Mouse (Mus musculus): ENCODE measurements around the gene Tgfbi.
A peak's percentile ranks its signal among the peaks of the same experiment; 100 is the strongest.

The Tgfbi gene

DNA sequence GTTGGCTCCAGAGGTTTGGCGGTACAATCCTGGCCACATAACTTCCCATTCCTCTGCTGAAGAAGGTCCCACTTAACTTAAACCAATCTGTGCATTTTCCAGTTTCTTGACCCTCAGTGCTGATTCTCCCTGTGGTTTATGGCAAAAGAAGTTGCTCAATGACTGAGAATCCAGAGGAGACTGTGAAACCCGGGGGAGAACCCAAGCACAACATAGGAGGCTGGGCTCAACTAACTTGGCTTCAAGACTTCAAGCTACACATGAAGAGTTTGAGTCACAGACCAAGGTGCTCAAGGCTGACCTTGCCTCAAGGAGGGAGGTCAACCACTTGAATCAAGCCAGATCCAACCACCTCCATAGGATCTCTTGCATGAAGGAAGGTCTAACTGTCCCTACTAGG is 9.8 kb upstream of the Tgfbi start:
- no peak for DNase-seq

DNA sequence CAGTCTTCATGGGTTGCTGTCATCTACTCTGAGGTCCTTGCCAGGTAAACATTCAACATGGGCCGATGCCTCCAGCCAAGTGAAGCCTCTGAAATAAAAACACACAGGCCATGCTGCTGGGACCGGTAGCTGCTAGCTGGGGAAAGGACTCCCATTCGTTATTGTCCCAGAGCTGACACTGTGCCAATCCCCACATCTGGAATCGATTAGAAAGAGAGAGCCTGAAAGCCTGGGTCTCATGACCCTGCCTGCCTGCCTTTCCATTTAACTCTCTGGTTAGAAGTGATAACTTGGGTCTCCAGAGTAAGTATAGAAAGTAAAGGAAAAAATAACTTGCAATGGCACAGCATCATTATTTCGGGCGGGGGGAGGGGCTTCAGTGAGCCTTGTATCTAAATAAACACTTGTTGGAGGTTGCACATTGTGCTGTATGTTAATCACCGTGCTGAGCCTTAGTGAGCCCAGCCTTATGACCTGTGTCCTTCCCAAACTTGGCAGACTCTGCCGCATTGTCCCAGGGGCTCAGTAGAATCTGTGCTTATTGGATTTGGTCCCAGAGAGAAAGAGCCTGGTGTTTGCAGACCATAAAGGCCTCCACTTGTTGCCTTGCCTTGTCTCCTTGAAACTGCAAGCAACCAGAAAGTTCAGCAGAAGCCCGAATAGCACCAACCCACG is 9.0 kb upstream of the Tgfbi start:
- peak; percentile 54 to 63 for DNase-seq

GRCm38 (mm10) chr13:56601199-56601598 is 8.1 kb upstream of the Tgfbi start:
- DNase-seq: peak; percentile 45 to 63

- no peak for DNase-seq
Measured at GRCm38 (mm10) chr13:56605503-56605902, 3.8 kb upstream of the Tgfbi start.

GRCm38 (mm10) chr13:56606724-56607123 is 2.6 kb upstream of the Tgfbi start:
- peak in 1 of 2 experiments; percentile 64 for DNase-seq

DNA sequence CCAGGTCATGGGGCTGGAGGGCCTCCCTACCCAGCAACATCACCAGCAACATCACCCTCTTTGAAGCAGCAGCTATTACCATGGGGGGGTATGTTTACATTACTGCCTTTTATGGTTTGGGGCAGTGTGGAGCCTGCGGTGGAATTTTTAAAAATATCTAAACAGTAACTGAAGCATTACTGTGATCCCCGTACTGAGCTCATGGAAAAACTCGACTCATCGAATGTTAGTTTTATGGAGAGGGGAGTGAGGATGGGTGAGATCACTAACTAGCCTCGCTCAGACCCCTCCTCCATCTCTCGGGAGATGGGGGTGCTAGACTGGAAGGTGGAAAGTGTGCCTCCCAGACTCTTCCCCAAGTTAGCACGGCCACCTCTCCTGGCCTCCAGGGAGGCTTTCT is 2.1 kb upstream of the Tgfbi start:
- DNase-seq: peak in 1 of 2 experiments; percentile 50

- no peak for DNase-seq
Measured at GRCm38 (mm10) chr13:56607846-56608245, 1.5 kb upstream of the Tgfbi start.

GRCm38 (mm10) chr13:56611129-56611528 is 1.8 kb downstream of the Tgfbi start:
- no peak for DNase-seq

DNA sequence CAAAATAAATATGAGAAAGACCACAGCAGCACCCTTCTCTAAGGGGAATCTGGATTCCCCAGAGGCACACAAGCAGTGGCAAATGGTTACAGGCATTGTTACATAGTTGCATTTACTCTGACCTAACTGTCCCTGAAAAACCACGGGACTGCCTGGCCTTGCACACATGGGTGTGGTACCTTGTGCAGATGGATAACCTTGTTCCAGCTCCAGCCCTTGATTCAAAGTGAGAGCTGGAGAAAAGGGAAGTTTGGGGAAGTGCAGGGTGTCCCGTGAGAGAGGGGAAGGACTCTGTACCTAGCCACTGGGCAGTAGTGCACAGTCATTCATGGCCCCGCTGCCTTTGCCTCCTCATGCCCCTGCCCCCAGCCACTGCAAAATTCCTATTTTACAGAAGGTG is 2.4 kb downstream of the Tgfbi start:
- DNase-seq: no peak

DNA sequence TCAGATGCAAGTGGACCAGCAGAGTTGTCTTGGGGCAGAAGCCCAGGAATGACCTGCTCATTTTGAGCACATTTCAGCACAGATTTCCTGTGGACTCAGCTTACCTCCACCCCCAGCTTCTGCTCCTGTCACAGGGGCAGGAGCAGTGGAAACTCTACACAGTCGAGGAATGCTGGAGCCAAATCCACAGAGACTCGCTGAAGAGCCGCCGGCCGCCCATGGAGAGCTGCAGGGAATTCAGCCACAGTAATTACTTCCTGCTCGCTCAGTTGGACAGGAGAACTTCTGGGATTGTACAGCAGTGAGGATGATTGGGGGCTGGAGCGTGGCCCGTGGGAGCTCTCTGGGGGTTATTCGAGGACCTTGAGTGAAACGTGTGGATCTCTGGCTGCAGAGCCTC is 3.0 kb downstream of the Tgfbi start:
- DNase-seq: peak in 1 of 2 experiments; percentile 52

DNA sequence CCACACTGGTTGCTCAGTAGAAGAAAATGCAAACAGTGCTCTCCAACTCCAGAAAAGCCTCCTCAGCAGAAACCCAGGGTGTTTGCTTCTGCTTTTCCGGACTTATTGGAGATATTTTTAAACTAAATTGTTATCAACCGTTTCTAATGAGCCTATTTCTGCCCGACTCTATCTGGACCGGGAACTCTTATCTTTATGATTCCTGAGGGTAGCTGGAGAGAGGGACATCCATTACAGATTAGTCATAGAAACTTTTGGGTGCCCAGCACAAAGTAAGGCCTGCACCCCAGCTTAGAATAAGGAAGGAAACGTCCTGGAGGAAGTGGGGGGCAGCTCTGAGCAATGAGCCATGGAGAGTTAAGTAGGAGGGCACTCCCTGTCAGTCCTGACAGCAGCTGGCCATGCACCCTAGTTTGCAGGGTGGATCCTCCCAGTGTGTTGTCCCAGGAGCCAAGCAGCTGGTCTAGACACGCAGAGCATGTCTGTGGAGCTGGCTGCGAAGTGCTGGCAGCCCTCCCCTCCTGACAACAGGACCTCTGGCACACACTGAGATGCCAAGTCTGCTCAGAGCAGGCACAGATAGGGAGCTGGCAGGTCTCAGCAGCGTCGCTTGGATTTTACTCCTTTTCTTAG is 4.2 kb downstream of the Tgfbi start:
- DNase-seq: peak in 1 of 2 experiments; percentile 82

DNA sequence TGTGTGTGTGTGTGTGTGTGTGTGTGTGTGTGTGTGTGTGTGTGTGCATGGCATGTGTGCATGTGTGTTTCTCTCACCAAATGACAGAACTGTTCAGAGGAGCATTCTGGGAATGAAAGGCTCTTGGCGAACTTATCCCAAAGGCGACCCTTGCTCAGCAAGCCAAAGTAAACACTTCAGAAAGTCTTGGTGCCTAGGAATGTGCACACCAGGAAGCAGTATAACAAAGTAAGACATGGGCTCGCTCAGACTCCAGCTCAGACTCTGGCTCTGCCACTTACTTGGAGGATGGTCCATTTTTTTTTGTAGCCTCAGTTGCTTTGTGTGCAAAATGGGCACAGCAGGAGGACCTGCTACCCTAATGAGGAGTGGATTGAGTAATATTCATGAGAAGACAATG is 5.4 kb downstream of the Tgfbi start:
- no peak for DNase-seq

DNA sequence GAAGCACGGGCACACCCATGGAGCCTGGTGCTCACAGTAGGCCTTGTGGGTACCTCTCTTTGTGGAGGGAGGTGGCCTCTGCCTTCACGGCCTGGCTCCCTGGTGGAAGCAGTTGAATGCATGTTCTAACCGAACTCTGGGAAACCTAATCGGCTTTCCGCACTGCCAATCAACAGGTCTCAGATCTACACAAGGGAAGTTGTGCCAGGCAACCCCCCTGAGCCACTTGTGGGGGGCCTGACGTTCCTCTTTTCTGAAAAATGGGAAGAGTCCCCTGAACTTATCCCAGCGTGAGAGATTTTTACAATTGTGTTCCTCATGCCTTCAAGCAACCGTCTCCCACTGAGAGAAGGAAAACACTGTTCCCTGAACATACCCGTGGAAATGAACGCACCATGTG is 5.9 kb downstream of the Tgfbi start:
- DNase-seq: no peak

DNA sequence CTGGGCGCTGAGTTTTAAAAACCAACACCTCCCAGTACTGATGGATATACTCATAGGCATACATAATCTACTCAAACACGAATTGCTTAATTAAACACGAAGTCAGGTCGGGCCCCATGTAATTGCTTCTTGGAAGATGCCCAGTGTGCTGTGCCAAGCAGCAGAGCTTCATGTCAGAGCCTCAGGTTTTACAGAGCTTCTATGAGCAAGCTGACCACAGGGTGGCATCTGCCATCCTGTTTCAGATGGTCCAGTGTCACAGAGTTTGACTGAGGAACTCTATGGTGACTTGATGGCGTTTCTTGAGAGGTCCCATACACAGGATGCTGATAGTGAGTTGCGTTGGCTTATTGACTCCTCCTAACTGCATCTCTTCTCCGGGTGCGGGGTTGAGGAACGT is 6.5 kb downstream of the Tgfbi start:
- DNase-seq: peak in 1 of 2 experiments; percentile 45

GRCm38 (mm10) chr13:56616386-56616785 is 7.1 kb downstream of the Tgfbi start:
- no peak for DNase-seq

GRCm38 (mm10) chr13:56617197-56617596 is 7.9 kb downstream of the Tgfbi start:
- DNase-seq: no peak

DNA sequence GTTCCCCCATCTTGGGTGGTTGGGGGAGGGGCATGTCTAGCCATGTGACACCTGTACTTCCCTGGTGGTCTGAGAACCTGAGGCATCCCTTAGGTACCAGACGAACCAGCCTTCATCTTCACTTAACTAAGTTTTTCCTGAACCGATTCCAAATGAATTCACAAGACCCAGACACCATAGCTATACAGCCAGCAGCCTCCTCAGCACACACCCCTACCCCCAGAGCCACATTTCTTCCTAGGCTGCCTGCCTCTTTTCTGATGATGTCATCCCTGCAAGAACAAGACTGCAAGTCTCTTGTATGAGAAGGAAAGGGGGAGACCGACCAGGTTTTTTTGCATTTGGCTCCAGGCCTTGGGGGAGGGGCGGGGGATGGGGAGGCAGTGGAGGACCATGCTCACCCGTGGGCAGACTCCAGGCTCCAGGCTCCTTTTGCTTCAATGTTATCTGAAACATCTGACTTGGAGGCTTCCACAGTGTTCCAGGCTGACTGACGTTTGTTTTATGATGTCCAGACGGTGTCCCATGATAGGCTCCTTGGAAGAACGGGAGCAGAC is 13.0 kb downstream of the Tgfbi start:
- DNase-seq: no peak

DNA sequence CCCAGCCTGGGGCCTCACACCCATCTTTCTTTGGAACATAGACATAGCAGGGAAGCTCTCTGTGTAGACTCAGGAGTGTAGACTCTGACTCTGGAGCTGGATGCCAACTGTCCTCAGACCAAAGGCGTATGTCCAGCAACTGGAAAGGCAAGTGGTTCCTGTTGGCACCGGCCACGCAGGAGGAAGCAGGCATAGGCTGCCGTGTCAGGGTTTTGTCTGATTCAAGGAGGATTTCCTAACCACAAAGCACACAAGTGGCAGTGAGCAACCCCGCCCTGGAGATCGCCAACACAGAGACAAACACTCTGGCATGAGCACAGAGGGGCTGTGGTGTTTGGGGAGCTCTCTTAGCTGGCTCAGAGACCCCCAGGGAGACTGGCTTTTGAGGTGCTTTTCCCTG is 17.2 kb downstream of the Tgfbi start:
- peak; percentile 60 to 71 for DNase-seq

DNA sequence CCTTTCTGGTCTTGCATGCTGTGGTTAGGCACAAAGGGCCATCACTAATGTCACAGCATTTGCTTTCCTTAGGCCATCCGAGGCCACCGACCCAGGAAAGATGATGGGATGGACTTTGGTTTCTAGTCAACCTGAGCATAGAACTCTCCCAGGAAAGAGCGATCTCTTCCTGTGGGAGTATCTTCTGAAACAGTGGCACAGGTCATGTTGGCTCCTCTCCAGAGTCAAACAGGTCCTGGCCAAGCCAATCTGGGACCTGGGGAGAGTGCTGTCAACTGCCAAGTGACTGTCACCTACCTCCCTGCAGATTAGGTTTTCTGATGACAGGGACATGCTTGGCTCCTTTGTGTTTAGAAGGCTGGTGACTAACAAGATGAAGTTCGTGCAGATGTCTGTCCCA is 20.8 kb downstream of the Tgfbi start:
- no peak for DNase-seq

DNA sequence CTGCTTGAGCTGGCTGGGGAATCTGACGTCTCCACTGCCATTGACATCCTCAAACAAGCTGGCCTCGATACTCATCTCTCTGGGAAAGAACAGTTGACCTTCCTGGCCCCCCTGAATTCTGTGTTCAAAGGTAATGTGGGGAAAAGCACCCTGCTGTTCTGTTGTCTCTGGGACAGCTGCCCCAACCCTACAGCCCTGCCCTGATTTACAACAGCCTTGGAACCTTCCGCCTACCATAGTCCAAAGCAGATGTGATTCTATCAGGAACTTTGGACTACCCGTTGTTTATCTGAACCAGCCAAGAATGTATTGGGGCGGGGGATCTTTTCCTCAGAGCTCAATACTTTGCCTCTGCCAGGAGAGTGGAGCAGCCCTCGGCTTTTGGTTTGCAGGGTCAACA is 21.2 kb downstream of the Tgfbi start:
- DNase-seq: no peak

DNA sequence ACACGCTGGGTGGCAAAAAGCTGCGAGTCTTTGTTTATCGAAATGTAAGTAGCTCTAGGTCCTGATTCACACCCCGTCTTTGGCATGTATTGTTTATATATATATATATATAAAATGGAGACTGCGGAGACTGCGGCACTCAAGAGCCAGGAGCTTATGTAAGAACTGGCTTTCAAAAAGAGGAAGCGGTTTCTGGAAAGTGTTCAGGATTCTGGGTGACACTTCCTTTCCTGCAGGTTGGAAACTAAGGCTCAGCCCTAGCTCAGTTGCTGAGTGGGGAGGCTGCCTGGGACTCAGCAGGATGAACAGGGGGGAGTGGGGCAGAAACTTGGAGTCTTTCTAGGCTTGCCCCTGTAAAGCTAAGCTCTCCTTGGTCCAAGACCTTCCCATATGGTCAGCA is 22.0 kb downstream of the Tgfbi start:
- no peak for DNase-seq

- DNase-seq: peak; percentile 45 to 63
Measured at GRCm38 (mm10) chr13:56634139-56634615, 24.9 kb downstream of the Tgfbi start.

- DNase-seq: peak; percentile 70 to 87
Measured at GRCm38 (mm10) chr13:56634920-56635319, 25.6 kb downstream of the Tgfbi start.

DNA sequence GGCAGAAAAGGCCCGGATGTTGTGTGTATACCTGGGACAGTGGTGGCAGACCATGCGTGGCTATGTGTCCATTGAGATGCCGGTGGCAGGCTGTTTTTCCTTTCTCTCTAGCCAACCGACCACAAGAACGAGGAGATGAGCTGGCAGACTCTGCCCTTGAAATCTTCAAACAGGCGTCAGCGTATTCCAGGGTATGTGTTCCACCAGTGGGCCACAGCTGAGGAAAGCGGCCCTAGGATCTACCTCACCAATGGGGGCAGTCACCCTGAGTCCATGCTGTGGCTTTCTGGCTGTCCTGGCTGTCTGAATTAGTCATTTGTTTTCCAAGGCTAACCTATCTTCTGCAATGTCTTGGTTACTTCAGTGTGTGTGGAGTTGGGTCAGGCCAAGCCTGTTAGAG is 27.7 kb downstream of the Tgfbi start:
- DNase-seq: no peak

Data from lung, postnatal 4 days (tissue).